Mouse (Mus musculus): Measurements from ENCODE around the gene Gm20605. TPM values are rescaled to one million over a fixed set of nuclear protein-coding genes. Genes with fewer than 3 reads are reported as not detected.

The Gm20605 gene
- polyA plus RNA-seq, 1 experiment, result 11.0 TPM

GRCm38 (mm10) chr5:137663057-137663456 lies 34.1 kb downstream of the Gm20605 start:
- H3K4me1 ChIP-seq (ENCODE audit: control insufficient read depth, insufficient read depth, low read length), result no peaks in the 10 kb centered on the region
- no peak overlapping the region for H3K27ac ChIP-seq (ENCODE audit: insufficient read depth, low read length)
- no peak for TF ChIP-seq POLR2A (IDR thresholded peaks at IDR 0.05; ENCODE audit: extremely low read depth, insufficient read depth, low read length)
- no peak for TF ChIP-seq CTCF (IDR thresholded peaks at IDR 0.05; ENCODE audit: extremely low read depth, insufficient read depth, low read length)
- no peak overlapping the region for H3K4me3 ChIP-seq (ENCODE audit: insufficient read depth, low read length)

- peaks cover 4% of the 10 kb centered on the region for H3K4me1 ChIP-seq (ENCODE audit: control insufficient read depth, insufficient read depth, low read length)
- no peak overlapping the region for H3K4me3 ChIP-seq (ENCODE audit: insufficient read depth, low read length)
- no peak overlapping the region for H3K27ac ChIP-seq (ENCODE audit: insufficient read depth, low read length)
- TF ChIP-seq CTCF (IDR thresholded peaks at IDR 0.05; ENCODE audit: extremely low read depth, insufficient read depth, low read length), result no peak
- no peak for TF ChIP-seq POLR2A (IDR thresholded peaks at IDR 0.05; ENCODE audit: extremely low read depth, insufficient read depth, low read length)
Observed at GRCm38 (mm10) chr5:137668971-137669370, 40.0 kb downstream of the Gm20605 start.

- Histone ChIP-seq H3K4me1 (ENCODE audit: control insufficient read depth, insufficient read depth, low read length) (peaks cover 4% of the 10 kb centered on the region), H3K27ac (ENCODE audit: insufficient read depth, low read length) (no peak overlapping the region), H3K4me3 (ENCODE audit: insufficient read depth, low read length) (no peak overlapping the region)
- no peak for TF ChIP-seq POLR2A (IDR thresholded peaks at IDR 0.05; ENCODE audit: extremely low read depth, insufficient read depth, low read length)
- TF ChIP-seq CTCF (IDR thresholded peaks at IDR 0.05; ENCODE audit: extremely low read depth, insufficient read depth, low read length), result peak; percentile 17; the same call in 1 of the 2 replicates
Observed at GRCm38 (mm10) chr5:137670240-137670639, 41.3 kb downstream of the Gm20605 start.

- H3K4me3 ChIP-seq (ENCODE audit: insufficient read depth, low read length), result no peak overlapping the region
- no peak for TF ChIP-seq POLR2A (IDR thresholded peaks at IDR 0.05; ENCODE audit: extremely low read depth, insufficient read depth, low read length)
- no peak for TF ChIP-seq CTCF (IDR thresholded peaks at IDR 0.05; ENCODE audit: extremely low read depth, insufficient read depth, low read length)
Observed at GRCm38 (mm10) chr5:137671443-137672240, 42.7 kb downstream of the Gm20605 start.

GRCm38 (mm10) chr5:137672361-137672760 lies 43.4 kb downstream of the Gm20605 start:
- Histone ChIP-seq H3K4me1 (ENCODE audit: control insufficient read depth, insufficient read depth, low read length) (peaks cover 4% of the 10 kb centered on the region), H3K4me3 (ENCODE audit: insufficient read depth, low read length) (no peak overlapping the region), H3K27ac (ENCODE audit: insufficient read depth, low read length) (no peak overlapping the region)
- TF ChIP-seq CTCF (IDR thresholded peaks at IDR 0.05; ENCODE audit: extremely low read depth, insufficient read depth, low read length) (no peak), POLR2A (IDR thresholded peaks at IDR 0.05; ENCODE audit: extremely low read depth, insufficient read depth, low read length) (no peak)

More at GRCm38 (mm10) chr5:137671443-137672240, 42.7 kb downstream of the Gm20605 start:
- no peak overlapping the region for H3K27ac ChIP-seq (ENCODE audit: insufficient read depth, low read length)
- H3K4me1 ChIP-seq (ENCODE audit: control insufficient read depth, insufficient read depth, low read length), result peaks cover 4% of the 10 kb centered on the region

GRCm38 (mm10) chr5:137673015-137673414 lies 44.0 kb downstream of the Gm20605 start:
- Histone ChIP-seq H3K4me1 (ENCODE audit: control insufficient read depth, insufficient read depth, low read length) (peaks cover 4% of the 10 kb centered on the region), H3K4me3 (ENCODE audit: insufficient read depth, low read length) (no peak overlapping the region), H3K27ac (ENCODE audit: insufficient read depth, low read length) (no peak overlapping the region)
- TF ChIP-seq CTCF (IDR thresholded peaks at IDR 0.05; ENCODE audit: extremely low read depth, insufficient read depth, low read length), result no peak
- no peak for TF ChIP-seq POLR2A (IDR thresholded peaks at IDR 0.05; ENCODE audit: extremely low read depth, insufficient read depth, low read length)

- Histone ChIP-seq H3K4me1 (ENCODE audit: control insufficient read depth, insufficient read depth, low read length) (peaks cover 4% of the 10 kb centered on the region), H3K4me3 (ENCODE audit: insufficient read depth, low read length) (no peak overlapping the region), H3K27ac (ENCODE audit: insufficient read depth, low read length) (no peak overlapping the region)
- no peak for TF ChIP-seq CTCF (IDR thresholded peaks at IDR 0.05; ENCODE audit: extremely low read depth, insufficient read depth, low read length)
- no peak for TF ChIP-seq POLR2A (IDR thresholded peaks at IDR 0.05; ENCODE audit: extremely low read depth, insufficient read depth, low read length)
Observed at GRCm38 (mm10) chr5:137674786-137675185, 45.8 kb downstream of the Gm20605 start.

- Histone ChIP-seq H3K27ac (ENCODE audit: insufficient read depth, low read length) (no peak overlapping the region), H3K4me3 (ENCODE audit: insufficient read depth, low read length) (no peak overlapping the region), H3K4me1 (ENCODE audit: control insufficient read depth, insufficient read depth, low read length) (peaks cover 4% of the 10 kb centered on the region)
- no peak for TF ChIP-seq POLR2A (IDR thresholded peaks at IDR 0.05; ENCODE audit: extremely low read depth, insufficient read depth, low read length)
- no peak for TF ChIP-seq CTCF (IDR thresholded peaks at IDR 0.05; ENCODE audit: extremely low read depth, insufficient read depth, low read length)
Observed at GRCm38 (mm10) chr5:137677859-137678258, 48.9 kb downstream of the Gm20605 start.

GRCm38 (mm10) chr5:137678736-137679135 lies 49.8 kb downstream of the Gm20605 start:
- no peak for TF ChIP-seq CTCF (IDR thresholded peaks at IDR 0.05; ENCODE audit: extremely low read depth, insufficient read depth, low read length)
- TF ChIP-seq POLR2A (IDR thresholded peaks at IDR 0.05; ENCODE audit: extremely low read depth, insufficient read depth, low read length), result no peak
- no peak overlapping the region for H3K4me3 ChIP-seq (ENCODE audit: insufficient read depth, low read length)
- no peak overlapping the region for H3K27ac ChIP-seq (ENCODE audit: insufficient read depth, low read length)
- H3K4me1 ChIP-seq (ENCODE audit: control insufficient read depth, insufficient read depth, low read length), result peaks cover 4% of the 10 kb centered on the region

- Histone ChIP-seq H3K4me3 (ENCODE audit: insufficient read depth, low read length) (no peak overlapping the region), H3K27ac (ENCODE audit: insufficient read depth, low read length) (no peak overlapping the region), H3K4me1 (ENCODE audit: control insufficient read depth, insufficient read depth, low read length) (peaks cover 4% of the 10 kb centered on the region)
- TF ChIP-seq CTCF (IDR thresholded peaks at IDR 0.05; ENCODE audit: extremely low read depth, insufficient read depth, low read length) (no peak), POLR2A (IDR thresholded peaks at IDR 0.05; ENCODE audit: extremely low read depth, insufficient read depth, low read length) (no peak)
Observed at GRCm38 (mm10) chr5:137679726-137680125, 50.8 kb downstream of the Gm20605 start.
